Mouse (Mus musculus) embryo, embryonic 10 days (tissue): ENCODE data around the gene Olfr1355.
"Not testable (repeated sequence)": the region's sequence is repeated elsewhere in the genome, so short reads cannot be mapped to it uniquely, and the experiment has no call there.

Experiments used
- DNase-seq: peaks from one replicate; pipeline ENCODE4 v3.0.0-alpha.2; 2015; ENCODE audit warnings: low spot score

Gene Olfr1355

DNA sequence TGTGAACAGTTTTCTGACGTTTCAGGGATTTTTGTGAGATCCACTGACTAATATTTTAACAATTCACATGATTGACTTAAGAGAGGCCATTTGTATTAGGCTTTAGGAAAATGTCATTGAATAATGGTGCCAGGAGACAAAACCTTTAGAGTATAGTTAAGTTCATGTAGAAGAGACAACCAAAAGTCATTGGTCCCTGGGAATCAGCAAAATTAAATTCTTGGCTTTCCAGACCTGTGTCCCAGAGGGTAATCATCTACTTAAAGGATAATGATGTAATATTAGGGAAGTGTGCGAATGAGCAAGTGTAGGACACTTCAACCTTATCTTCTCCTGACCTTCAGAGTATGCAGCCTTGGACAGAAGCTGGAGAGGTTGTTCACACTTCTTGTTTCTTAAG lies at the start of gene Olfr1355:
Olfr1355 (plus strand) TSS at position 301 of the 400 bp plus-strand sequence.
- no peak for DNase-seq

GRCm38 (mm10) chr10:78840456-78840855 lies 34.9 kb upstream of the Olfr1355 start:
- not testable (repeated sequence) for DNase-seq

DNA sequence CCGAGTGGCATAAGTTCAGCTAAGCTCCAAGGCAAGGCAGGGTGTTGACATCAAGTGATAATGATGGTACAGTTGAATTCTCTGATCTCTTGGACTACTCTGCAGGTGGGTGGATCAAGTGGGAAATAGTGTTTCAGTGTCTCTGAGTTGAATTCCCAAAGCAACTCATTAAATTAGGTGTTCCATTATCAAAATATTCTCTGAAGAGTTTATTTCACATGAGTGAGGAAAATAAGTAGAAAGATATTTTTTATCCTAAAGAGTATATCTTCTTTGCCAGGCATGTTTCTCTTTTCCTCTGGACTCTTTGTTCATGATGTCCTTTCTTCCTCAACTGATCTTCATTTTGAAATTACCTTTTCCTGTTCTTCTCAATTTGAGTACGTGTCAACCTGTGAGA lies 23.3 kb upstream of the Olfr1355 start, which contains the start of gene Olfr1356:
Olfr1356 (minus strand) TSS at position 101 of the 400 bp plus-strand sequence.
- DNase-seq: no peak

DNA sequence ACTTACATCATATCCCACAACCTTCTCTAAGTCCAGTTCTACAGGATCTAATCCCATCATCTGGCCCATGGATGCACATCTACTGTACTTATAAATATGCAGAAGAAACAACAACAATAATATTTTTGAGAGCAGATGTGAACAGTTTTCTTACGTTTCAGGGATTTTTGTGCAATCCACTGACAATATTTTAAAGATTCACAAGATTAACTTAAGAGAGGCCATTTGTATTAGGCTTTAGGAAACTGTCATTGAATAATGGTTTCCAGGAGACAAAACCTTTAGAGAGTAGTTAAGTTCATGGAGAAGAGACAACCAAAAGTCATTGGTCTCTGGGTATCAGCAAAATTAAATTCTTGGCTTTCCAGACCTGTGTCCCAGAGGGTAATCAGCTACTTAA lies 37.5 kb downstream of the Olfr1355 start, which contains the start of gene Olfr1354:
Olfr1354 (plus strand) TSS at position 301 of the 400 bp plus-strand sequence.
- not testable (repeated sequence) for DNase-seq
